Mouse (Mus musculus) kidney, adult 2 months (tissue): ENCODE measurements around the gene Ndufs6. TPM values are rescaled to one million over a fixed set of nuclear protein-coding genes. Genes with fewer than 3 reads are reported as not detected.

Experiments
- DNase-seq: peaks from one replicate; pipeline ENCODE4 v3.0.0; 2021
- H3K27ac ChIP-seq: fragments of 200-500 bp; 2 replicates; pipeline ENCODE4 v1.5.1; 2012; ENCODE audit warnings: low read depth, low read length, control low read depth, inconsistent platforms; ENCODE audit not compliant: insufficient read depth
- H3K27me3 ChIP-seq: fragments of 200-500 bp; replicated peaks from 2 replicates; pipeline ENCODE4 v1.6.1; 2012; ENCODE audit warnings: mild to moderate bottlenecking, moderate library complexity, low read length, inconsistent platforms; ENCODE audit not compliant: control insufficient read depth, insufficient read depth
- H3K36me3 ChIP-seq: fragments of 200-500 bp; 2 replicates; pipeline ENCODE4 v1.6.1; 2012; ENCODE audit warnings: mild to moderate bottlenecking, moderate library complexity, low read length, inconsistent platforms; ENCODE audit not compliant: control insufficient read depth, insufficient read depth
- H3K4me1 ChIP-seq: fragments of 200-500 bp; 2 replicates; pipeline ENCODE4 v1.6.1; 2011; ENCODE audit warnings: low read length; ENCODE audit not compliant: control insufficient read depth, insufficient read depth
- H3K4me3 ChIP-seq: fragments of 200-500 bp; 2 replicates; pipeline ENCODE4 v1.5.1; 2011; ENCODE audit warnings: mild to moderate bottlenecking, low read depth, low read length, control low read depth; ENCODE audit not compliant: insufficient read depth
- CTCF ChIP-seq: fragments of 200-500 bp; conservative IDR thresholded peaks from 2 replicates; pipeline ENCODE4 v1.5.1; 2011; ENCODE audit warnings: low read depth, mild to moderate bottlenecking, control low read depth, low read length, moderate library complexity, mixed read lengths; ENCODE audit not compliant: insufficient read depth, insufficient read length
- POLR2A ChIP-seq: fragments of 200-500 bp; IDR thresholded peaks from one replicate; pipeline ENCODE4 v1.6.1; 2011; ENCODE audit warnings: low read depth, low read length, control low read depth
- WGBS: fragments of 180-500 bp; shearing (Covaris S2); methylation state at CpG from one replicate; pipeline ENCODE4 v1.1.7; 2018; 5-methylcytosine and 5-hydroxymethylcytosine counted together
- polyA plus RNA-seq: library from polyadenylated mRNA; depleted of rRNA; stranded (reverse); fragments of >200 nt; gene quantifications from 2 replicates; pipeline ENCODE4 v1.2.3, GENCODE M21; 2012; rRNA removed

Gene Ndufs6
- polyA plus RNA-seq, 1 experiment = 319 TPM

DNA sequence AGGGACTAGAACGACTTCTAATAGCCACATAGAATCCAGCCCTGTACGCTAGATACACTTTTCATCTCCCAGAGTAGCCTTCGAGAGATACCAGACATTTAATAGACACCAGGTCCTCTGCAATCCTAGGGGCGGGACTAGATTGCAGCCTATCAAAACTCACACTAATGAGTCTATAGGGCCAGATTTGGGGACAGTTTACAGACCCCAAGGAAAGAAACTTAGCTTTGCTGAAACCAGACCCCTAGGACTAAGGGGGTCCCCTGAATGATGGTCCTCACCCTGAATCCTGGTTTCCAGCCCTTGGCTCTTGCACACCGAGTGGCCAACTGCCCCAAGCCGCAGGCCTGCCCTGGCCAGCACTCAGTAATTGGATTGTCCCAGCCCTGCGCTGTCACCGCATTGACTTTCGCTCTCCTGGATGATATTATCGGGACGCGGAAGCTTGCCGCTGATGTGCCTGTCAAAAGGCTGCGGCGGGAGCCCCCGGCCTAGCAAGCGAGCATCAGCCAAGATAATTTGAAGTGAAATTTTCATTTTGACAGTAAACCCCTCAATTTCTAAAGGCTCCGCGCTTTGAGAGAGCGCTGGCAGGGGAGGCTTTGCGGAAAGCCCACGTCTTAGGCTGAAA is 57.8 kb downstream of the Ndufs6 start:
- WGBS = 9% methylated on average over 22 of the region's 22 CpGs
- H3K4me3 ChIP-seq = no peak overlapping the region
- no peaks in the 10 kb centered on the region for H3K4me1 ChIP-seq
- no peaks in the 10 kb centered on the region for H3K36me3 ChIP-seq
- peaks cover 2% of the 10 kb centered on the region for H3K27me3 ChIP-seq
- TF ChIP-seq CTCF = no peak
- TF ChIP-seq POLR2A = no peak
- no peak for DNase-seq
- H3K27ac ChIP-seq = no peak overlapping the region

GRCm38 (mm10) chr13:73269891-73270290 is 58.5 kb downstream of the Ndufs6 start:
- Histone ChIP-seq H3K36me3 (no peaks in the 10 kb centered on the region), H3K4me3 (no peak overlapping the region), H3K27ac (no peak overlapping the region), H3K4me1 (no peaks in the 10 kb centered on the region), H3K27me3 (peaks cover 5% of the 10 kb centered on the region)
- 11% methylated on average over 3 of the region's 3 CpGs for WGBS
- TF ChIP-seq POLR2A = no peak
- no peak for DNase-seq

Other genes starting within 250 kb of the Ndufs6 start
- gene Irx4, start 68.1 kb downstream of the Ndufs6 start, polyA plus RNA-seq = 0.16 and 0.26 TPM in 2 replicates
- 95.0 and 108 TPM in 2 replicates for gene Mrpl36, start within 50 bp of the Ndufs6 start, polyA plus RNA-seq
- 14.2 and 16.0 TPM in 2 replicates for gene Lpcat1, start 138.7 kb upstream of the Ndufs6 start, polyA plus RNA-seq
- gene Slc6a3, start 208.2 kb upstream of the Ndufs6 start, polyA plus RNA-seq = 0.05 and 0.06 TPM in 2 replicates